Mouse (Mus musculus): ENCODE results near the gene Fam19a1.

Fam19a1 gene

DNA sequence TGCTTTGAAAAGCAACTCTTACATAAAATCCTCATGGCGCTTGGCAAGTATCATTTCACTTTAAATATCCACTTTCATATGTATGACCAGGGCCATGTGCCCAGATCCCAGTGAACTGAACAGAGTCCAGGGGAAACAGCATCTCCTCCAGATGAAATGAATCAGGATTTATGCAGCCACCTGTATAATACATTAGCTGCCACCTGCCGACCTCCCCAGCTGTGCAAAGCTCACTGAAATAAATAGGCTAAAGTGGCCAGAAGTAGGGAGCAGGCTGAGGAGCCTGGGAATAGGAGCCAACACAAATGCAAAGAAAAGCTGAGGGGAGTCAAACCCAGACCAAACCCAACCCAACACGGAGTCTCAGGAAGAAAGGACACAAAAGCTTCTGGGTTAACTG is 324.9 kb downstream of the Fam19a1 start:
- no peak for DNase-seq (ENCODE audit: low spot score in 2 of 2)

DNA sequence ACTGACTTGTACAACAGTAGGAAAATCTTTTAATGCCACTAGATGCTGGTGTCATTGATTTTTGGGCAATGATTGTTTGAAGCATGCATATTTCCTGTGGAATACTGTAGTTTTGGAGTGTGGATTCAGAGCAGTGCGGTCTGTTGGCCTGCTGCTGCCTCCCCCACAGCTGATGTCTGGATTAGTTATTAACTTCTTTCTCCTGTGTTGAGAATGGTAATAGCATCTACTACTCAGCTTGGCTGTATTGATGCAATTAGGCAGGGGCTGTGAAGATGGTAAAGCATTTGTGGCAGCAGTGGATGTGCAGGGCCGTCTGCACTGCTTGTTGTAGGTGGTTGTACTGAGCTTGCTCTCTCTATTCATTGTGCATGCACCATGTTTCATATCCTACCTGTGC is 326.5 kb downstream of the Fam19a1 start:
- DNase-seq (ENCODE audit: low spot score in 2 of 2) = no peak

GRCm38 (mm10) chr6:96441971-96442370 is 329.0 kb downstream of the Fam19a1 start:
- no peak for DNase-seq (ENCODE audit: low spot score in 2 of 2)

GRCm38 (mm10) chr6:96447466-96447865 is 334.5 kb downstream of the Fam19a1 start:
- DNase-seq (ENCODE audit: low spot score in 2 of 2) = no peak

GRCm38 (mm10) chr6:96456266-96456665 is 343.3 kb downstream of the Fam19a1 start:
- DNase-seq (ENCODE audit: low spot score in 2 of 2) = no peak

- no peak for DNase-seq (ENCODE audit: low spot score in 2 of 2)
These were observed 344.8 kb downstream of the Fam19a1 start for GRCm38 (mm10) chr6:96457590-96458259.

DNA sequence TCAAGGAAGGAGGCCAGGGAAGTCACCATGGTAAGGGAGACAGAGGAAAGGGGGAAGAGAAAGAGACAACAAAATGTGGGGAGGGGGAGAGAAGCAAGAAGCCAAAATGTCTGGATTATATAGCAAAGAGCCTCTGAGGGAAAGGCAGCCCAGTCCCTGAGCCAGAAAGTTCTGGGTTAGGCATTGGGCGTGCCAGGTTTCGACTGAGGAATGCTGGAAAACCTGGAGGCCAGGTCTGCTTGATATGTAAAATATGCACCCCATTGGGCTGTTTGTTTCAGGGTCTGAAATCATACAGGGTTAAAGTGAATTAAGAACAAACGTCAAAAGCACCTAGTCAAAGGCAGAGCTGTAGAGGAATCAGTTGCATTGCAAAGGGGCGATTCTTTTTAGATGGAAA is 346.1 kb downstream of the Fam19a1 start:
- no peak for DNase-seq (ENCODE audit: low spot score in 2 of 2)

- no peak for DNase-seq (ENCODE audit: low spot score in 2 of 2)
These were observed 386.5 kb downstream of the Fam19a1 start for GRCm38 (mm10) chr6:96499464-96499863.

DNA sequence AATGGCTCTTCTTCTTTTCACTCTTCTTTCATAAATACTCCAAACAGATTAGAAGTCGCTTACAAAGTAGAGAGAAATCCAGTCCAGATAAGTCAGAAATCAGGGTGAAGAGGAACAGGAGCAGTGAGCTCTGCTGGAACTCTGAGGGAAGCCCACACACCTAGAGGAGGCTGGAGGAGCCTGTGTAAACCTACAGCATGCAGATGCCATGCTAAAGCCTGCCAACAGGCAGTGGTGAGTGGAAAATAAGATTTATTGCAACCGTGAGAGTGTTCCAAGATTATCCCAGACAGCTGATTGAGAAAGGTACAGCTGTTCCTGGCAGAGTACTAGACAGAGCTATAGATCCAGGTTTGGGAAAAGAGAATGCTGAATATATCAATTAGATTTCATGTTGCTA is 428.6 kb downstream of the Fam19a1 start:
- no peak for DNase-seq (ENCODE audit: low spot score in 2 of 2)

- DNase-seq (ENCODE audit: low spot score in 2 of 2) = no peak
These were observed 431.9 kb downstream of the Fam19a1 start for GRCm38 (mm10) chr6:96544832-96545231.

DNA sequence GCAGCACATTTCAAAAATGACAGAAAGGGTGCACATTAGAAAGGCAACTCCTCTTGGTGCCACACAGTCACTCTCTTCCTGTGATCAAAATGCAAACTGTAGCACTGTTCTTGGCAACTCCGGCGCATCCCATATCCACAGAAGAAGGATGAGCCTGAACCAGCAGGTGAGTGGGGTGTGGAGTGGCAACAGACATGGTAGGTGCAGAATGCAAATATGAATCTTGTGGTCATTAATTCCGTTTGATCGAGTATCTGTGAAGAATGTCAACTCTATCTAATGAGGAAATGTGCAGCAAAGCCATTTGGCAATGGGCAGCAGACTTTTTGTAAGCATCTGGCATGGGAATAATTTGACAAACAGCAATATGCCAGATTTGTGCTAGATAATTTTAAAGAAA is 437.5 kb downstream of the Fam19a1 start:
- no peak for DNase-seq (ENCODE audit: low spot score in 2 of 2)

DNA sequence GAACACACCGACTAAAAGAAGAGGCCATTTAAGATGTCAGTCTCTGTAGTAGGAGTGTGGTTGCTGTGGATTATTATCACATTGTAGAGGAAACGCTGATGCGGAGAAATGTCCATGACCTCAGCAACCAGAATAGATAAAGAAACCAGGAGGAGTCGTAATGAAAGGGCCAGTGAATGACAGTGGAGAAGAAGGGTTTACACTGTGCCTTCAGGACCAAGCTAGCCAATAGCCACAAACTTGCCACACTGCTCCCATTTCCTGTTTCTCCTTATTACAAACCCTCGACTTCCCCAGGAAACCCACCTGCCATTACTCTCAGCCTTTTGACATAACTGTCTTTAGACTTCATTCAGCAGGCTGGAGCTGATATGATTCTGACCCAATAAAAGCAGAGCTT is 465.7 kb downstream of the Fam19a1 start:
- no peak for DNase-seq (ENCODE audit: low spot score in 2 of 2)

GRCm38 (mm10) chr6:96580726-96581125 is 467.8 kb downstream of the Fam19a1 start:
- no peak for DNase-seq (ENCODE audit: low spot score in 2 of 2)

- DNase-seq (ENCODE audit: low spot score in 2 of 2) = no peak
These were observed 468.2 kb downstream of the Fam19a1 start for GRCm38 (mm10) chr6:96581187-96581586.

- DNase-seq (ENCODE audit: low spot score in 2 of 2) = no peak
These were observed 474.5 kb downstream of the Fam19a1 start for GRCm38 (mm10) chr6:96587427-96587826.

GRCm38 (mm10) chr6:96593031-96593430 is 480.1 kb downstream of the Fam19a1 start:
- no peak for DNase-seq (ENCODE audit: low spot score in 2 of 2)

DNA sequence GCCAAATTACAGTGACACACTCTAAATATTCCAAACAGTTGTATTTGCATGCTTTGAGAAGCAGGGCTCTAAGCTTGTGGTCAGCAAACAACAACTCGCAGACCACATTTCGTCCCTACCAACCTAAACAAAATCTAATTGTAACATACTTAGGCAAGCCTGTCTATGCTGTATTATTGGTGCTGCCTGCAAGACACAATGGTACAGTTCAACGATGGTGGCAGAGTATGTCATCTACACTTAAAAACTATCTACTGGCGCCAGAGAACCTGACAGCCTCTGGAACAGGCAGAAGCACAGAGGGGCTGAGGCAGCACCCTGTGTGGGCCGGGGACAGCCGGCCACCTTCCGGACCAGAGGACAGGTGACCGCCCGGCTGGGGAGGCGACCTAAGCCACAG is 482.2 kb downstream of the Fam19a1 start:
- no peak for DNase-seq (ENCODE audit: low spot score in 2 of 2)

GRCm38 (mm10) chr6:96624196-96624595 is 511.2 kb downstream of the Fam19a1 start:
- no peak for DNase-seq (ENCODE audit: low spot score in 2 of 2)

DNA sequence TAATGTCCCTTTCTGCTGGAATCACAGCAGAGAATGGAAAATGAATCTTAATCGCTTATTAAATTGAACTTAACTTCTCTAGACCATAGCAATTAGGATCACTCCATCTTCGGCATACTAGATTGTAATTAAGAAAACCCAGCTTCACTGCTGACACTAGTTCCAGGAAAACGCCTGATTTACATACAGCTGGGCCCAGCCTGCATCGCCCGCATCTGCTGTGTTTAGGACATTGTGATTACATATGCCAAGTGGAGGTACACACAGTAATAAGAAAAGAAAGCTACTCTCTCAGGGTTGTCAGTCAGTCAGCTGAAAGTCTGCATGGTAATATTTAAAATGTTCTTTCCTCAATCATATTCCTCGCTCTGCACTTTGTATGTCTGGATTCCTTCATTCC is 518.6 kb downstream of the Fam19a1 start:
- no peak for DNase-seq (ENCODE audit: low spot score in 2 of 2)

DNA sequence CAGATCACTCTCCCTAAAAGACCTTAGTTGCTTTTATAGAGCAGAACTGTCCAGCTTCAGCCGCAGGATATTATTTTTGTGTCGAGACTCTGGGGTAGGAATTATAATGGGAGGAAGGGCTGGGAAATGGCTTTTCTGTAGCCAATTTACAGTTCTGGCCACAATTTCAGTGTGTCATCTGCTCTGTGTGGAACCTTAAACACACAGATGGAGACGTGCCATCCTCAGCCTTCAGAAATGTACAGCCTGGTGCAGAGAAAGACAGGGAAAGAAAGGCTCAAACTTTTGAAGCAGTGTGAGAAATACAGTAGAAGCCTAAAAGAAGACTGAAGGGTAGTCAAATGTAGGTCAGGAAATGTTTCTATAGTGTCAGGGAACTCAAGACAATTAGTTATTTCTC is 519.3 kb downstream of the Fam19a1 start:
- DNase-seq (ENCODE audit: low spot score in 2 of 2) = no peak

DNA sequence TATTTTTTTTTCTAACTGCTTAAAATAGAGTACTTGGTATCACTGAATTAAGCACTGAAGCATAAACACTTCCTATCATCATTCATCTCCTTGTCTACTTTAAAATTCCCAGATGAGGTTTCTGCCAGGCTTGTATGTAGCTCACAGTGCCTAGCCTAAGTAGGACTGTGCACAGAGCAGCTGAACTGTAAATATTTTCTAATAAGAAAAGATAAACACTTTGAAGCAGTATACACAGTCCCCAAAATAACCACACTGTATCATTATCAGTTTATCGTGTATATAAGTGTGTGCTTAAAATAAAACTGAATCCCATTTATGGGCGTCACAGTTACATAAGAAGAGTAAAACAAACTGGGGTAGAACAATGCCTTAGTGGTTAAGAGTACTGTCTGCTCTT is 522.7 kb downstream of the Fam19a1 start:
- DNase-seq (ENCODE audit: low spot score in 2 of 2) = no peak

DNA sequence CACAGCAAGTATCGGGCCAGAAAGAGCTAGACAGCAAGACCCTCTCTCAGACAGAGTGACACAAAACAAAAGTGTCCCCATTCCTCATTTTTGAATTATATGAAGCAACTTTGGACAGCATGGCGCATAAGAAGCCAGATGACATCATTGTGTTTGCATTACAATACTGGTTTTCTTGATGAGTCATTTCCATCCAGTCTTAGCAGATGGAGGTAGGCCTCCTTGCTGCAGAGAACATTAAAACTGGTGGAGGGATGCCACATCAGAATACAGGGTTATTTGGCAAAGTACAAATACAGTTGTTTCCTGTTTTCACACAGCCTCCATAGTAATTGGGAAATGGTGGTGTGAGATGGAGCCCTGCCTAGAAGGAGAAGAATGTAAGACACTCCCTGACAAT is 535.8 kb downstream of the Fam19a1 start:
- no peak for DNase-seq (ENCODE audit: low spot score in 2 of 2)

DNA sequence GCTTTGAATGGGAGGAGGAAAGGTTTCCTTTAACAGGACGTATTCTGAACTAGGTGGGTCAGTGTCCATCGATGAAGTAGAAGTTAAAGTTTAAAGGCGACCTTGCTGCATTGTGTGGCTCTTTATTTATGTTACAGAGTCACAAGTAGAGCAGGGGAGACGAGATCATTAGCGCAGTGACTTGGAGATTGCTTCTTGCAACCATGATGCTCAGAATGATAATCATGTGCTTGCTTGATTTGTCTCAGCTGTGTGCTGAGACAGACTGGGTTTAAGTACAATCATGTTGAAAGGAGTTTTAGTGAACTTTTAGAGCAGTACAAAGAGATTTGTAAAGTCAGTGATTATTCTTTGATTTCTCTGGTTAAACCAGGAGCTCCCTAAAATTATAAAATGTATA is 536.3 kb downstream of the Fam19a1 start:
- no peak for DNase-seq (ENCODE audit: low spot score in 2 of 2)

DNA sequence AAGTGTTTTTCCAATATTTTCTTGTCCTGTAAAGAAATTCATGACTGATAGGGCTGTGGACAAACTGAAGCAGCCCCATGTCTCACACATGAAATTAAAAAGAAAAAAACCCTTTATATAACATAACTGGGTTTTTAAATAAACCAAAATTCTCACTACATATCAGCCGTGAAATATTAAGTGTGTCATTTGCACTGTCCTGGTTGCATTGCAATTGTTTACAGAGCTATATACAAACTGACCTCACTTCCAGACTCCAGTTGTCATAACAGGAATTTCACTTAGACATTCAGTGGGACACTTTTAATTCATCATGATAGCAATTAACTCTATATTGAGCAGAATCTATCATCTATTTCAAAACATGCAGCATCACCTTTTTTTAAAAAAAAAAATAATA is 553.4 kb downstream of the Fam19a1 start:
- DNase-seq (ENCODE audit: low spot score in 2 of 2) = no peak

Data from spleen, postnatal 36 days (tissue).